Mouse (Mus musculus) lung, postnatal 0 days (tissue): ENCODE results near the gene Chrm3. TPM values are rescaled to one million over a fixed set of nuclear protein-coding genes. Genes with fewer than 3 reads are reported as not detected.
A peak's percentile ranks its signal among the peaks of the same experiment; 100 is the strongest.

Source experiments
- ATAC-seq: fragments of 200-750 bp; cut with Nextera tagmentation; 2 replicates; pipeline ENCODE4 v1.8.0; 2017; ENCODE audit warnings: moderate library complexity
- DNase-seq: peaks from one replicate; pipeline ENCODE4 v3.0.0-alpha.2; 2016; ENCODE audit warnings: low spot score
- H3K27ac ChIP-seq: fragments of 300-500 bp; sonication (generic); 2 replicates; pipeline ENCODE4 v1.5.1; 2014; ENCODE audit warnings: antibody characterized with exemption, mild to moderate bottlenecking, low read length, mixed read lengths
- H3K27me3 ChIP-seq: fragments of 300-500 bp; sonication (generic); replicated peaks from 2 replicates; pipeline ENCODE4 v1.6.1; 2014; ENCODE audit warnings: low read length, mixed read lengths; ENCODE audit not compliant: insufficient read depth
- H3K36me3 ChIP-seq: fragments of 300-500 bp; sonication (generic); 2 replicates; pipeline ENCODE4 v1.6.1; 2014; ENCODE audit warnings: low read length, mixed read lengths; ENCODE audit not compliant: insufficient read depth
- H3K4me1 ChIP-seq: fragments of 300-500 bp; sonication (generic); 2 replicates; pipeline ENCODE4 v1.6.1; 2014; ENCODE audit warnings: antibody characterized with exemption, low read depth, low read length, mixed read lengths; ENCODE audit not compliant: insufficient read depth
- H3K4me2 ChIP-seq: fragments of 300-500 bp; sonication (generic); replicated peaks from 2 replicates; pipeline ENCODE4 v1.6.1; 2014; ENCODE audit warnings: low read depth, mild to moderate bottlenecking, low read length, moderate library complexity, mixed read lengths
- H3K4me3 ChIP-seq: fragments of 300-500 bp; sonication (generic); 2 replicates; pipeline ENCODE4 v1.5.1; 2014; ENCODE audit warnings: low read depth, low read length
- H3K9ac ChIP-seq: fragments of 300-500 bp; sonication (generic); replicated peaks from 2 replicates; pipeline ENCODE4 v1.6.1; 2014; ENCODE audit warnings: low read depth, mild to moderate bottlenecking
- H3K9me3 ChIP-seq: fragments of 300-500 bp; sonication (generic); 2 replicates; pipeline ENCODE4 v1.6.1; 2016; ENCODE audit warnings: low read length, mixed read lengths
- CTCF ChIP-seq: IDR thresholded peaks from 2 replicates; pipeline ENCODE4 v1.5.1; 2016; ENCODE audit warnings: antibody characterized with exemption, mild to moderate bottlenecking
- EP300 ChIP-seq: IDR thresholded peaks from 2 replicates; pipeline ENCODE4 v1.6.1; 2016; ENCODE audit warnings: antibody characterized with exemption, mild to moderate bottlenecking, control low read depth
- WGBS: fragments of 180-500 bp; shearing (Covaris S2); extraction: QIAGEN DNeasy Blood & Tissue Kit; methylation state at CpG from one replicate; pipeline ENCODE4 v1.1.7; 2014; 5-methylcytosine and 5-hydroxymethylcytosine counted together
- polyA plus RNA-seq: library from polyadenylated mRNA; unstranded; fragments of >200 nt; fragmentation: Nextera tagmentation; extraction: Ambion mirVana; gene quantifications from 2 replicates; pipeline ENCODE4 v1.2.1, GENCODE M21; 2015

Chrm3 gene
- polyA plus RNA-seq, 1 experiment from 2014 or later: 0.20 TPM

GRCm38 (mm10) chr13:9898664-9899369, 461.8 kb downstream of the Chrm3 start:
- 80% methylated on average over 3 of the region's 3 CpGs for WGBS
- H3K36me3 ChIP-seq: no peaks in the 10 kb centered on the region
- no peak overlapping the region for H3K4me3 ChIP-seq
- no peak overlapping the region for H3K9ac ChIP-seq
- H3K27me3 ChIP-seq: no peaks in the 10 kb centered on the region
- H3K4me1 ChIP-seq: no peaks in the 10 kb centered on the region
- no peaks in the 10 kb centered on the region for H3K9me3 ChIP-seq
- no peak overlapping the region for H3K27ac ChIP-seq
- DNase-seq: no peak
- H3K4me2 ChIP-seq: no peak overlapping the region
- TF ChIP-seq CTCF (no peak), EP300 (no peak)
- no peak for ATAC-seq

- no peak overlapping the region for H3K9ac ChIP-seq
- H3K4me1 ChIP-seq: no peaks in the 10 kb centered on the region
- ATAC-seq (no peak), DNase-seq (no peak)
- H3K27ac ChIP-seq: no peak overlapping the region
- H3K4me3 ChIP-seq: no peak overlapping the region
- H3K27me3 ChIP-seq: no peaks in the 10 kb centered on the region
- no peaks in the 10 kb centered on the region for H3K36me3 ChIP-seq
- TF ChIP-seq EP300 (no peak), CTCF (no peak)
- no peak overlapping the region for H3K4me2 ChIP-seq
- H3K9me3 ChIP-seq: no peaks in the 10 kb centered on the region
- 38% methylated on average over 1 of the region's 1 CpGs for WGBS
Observed at GRCm38 (mm10) chr13:9897231-9897630, 463.4 kb downstream of the Chrm3 start.

- Histone ChIP-seq H3K27me3 (no peaks in the 10 kb centered on the region), H3K4me3 (no peak overlapping the region), H3K27ac (no peak overlapping the region), H3K4me1 (no peaks in the 10 kb centered on the region), H3K9me3 (no peaks in the 10 kb centered on the region), H3K4me2 (no peak overlapping the region), H3K36me3 (no peaks in the 10 kb centered on the region), H3K9ac (no peak overlapping the region)
- no peak for DNase-seq
- no peak for ATAC-seq
- WGBS: 70% methylated on average over 11 of the region's 11 CpGs
- TF ChIP-seq EP300 (no peak), CTCF (no peak)
Observed at GRCm38 (mm10) chr13:9895045-9895625, 465.5 kb downstream of the Chrm3 start.

DNA sequence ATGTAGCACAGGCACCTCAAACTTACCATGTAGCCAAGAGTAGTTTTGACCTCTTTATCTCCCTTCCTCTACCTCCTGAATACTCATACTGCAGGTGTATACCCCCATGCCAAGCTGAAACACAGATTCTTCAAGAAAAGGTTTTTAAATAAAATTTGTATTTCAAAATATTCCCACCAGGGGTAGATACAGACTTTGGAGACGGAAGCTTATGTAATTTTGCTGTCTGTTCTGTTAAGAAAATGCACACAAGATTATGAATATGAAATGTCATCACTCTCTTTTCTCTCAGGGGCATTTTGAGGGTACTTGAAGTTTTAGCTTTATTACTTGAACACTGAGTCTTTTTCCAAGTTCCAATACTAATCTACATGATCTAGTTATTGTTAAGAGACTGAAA, 469.6 kb downstream of the Chrm3 start:
- H3K4me3 ChIP-seq: no peak overlapping the region

DNA sequence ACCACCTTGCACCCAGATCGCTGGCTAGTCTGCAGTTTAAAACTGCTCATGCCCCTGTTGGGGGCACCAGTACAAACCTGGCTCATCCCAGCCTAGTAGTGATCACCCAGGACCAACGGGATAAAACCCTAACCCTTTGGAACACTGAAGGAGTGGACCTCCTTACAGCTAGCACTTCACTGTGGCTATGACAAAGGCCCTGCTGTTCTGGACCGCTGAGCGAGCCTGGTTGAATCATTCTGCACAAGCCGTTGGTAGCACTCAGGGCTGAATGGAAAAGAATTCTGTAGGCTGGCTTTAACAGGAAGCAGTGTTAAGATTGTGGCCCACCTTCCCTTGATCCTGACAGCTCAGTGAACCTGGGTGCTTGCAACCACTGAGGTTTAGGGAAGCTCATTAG, 470.2 kb downstream of the Chrm3 start:
- ATAC-seq (peak; percentile 35; the same call in 1 of the 2 replicates), DNase-seq (no peak)
- H3K36me3 ChIP-seq: no peaks in the 10 kb centered on the region
- no peaks in the 10 kb centered on the region for H3K9me3 ChIP-seq
- no peaks in the 10 kb centered on the region for H3K27me3 ChIP-seq
- H3K27ac ChIP-seq: no peak overlapping the region
- WGBS: 42% methylated on average over 5 of the region's 5 CpGs
- no peak overlapping the region for H3K9ac ChIP-seq
- H3K4me2 ChIP-seq: 0 out of 2 replicates have a peak overlapping the region, but pooled peaks have one; percentile 3
- peaks cover 5% of the 10 kb centered on the region for H3K4me1 ChIP-seq
- no peak overlapping the region for H3K4me3 ChIP-seq
- no peak for TF ChIP-seq CTCF
- TF ChIP-seq EP300: no peak

More for the DNA sequence above, 469.6 kb downstream of the Chrm3 start:
- Histone ChIP-seq H3K36me3 (no peaks in the 10 kb centered on the region), H3K9ac (no peak overlapping the region), H3K4me2 (no peak overlapping the region), H3K4me1 (peaks cover 5% of the 10 kb centered on the region), H3K9me3 (no peaks in the 10 kb centered on the region), H3K27me3 (no peaks in the 10 kb centered on the region), H3K27ac (no peak overlapping the region)
- no peak for TF ChIP-seq EP300
- TF ChIP-seq CTCF: no peak
- 53% methylated on average over 1 of the region's 1 CpGs for WGBS
- DNase-seq (no peak), ATAC-seq (no peak)

- no peak for TF ChIP-seq CTCF
- TF ChIP-seq EP300: no peak
- 33% methylated on average over 1 of the region's 1 CpGs for WGBS
- peak; percentile 58 for ATAC-seq
Observed at GRCm38 (mm10) chr13:9889954-9890353, 470.7 kb downstream of the Chrm3 start.

More at GRCm38 (mm10) chr13:9889954-9890353, 470.7 kb downstream of the Chrm3 start:
- Histone ChIP-seq H3K27me3 (no peaks in the 10 kb centered on the region), H3K4me2 (no peak overlapping the region), H3K9ac (no peak overlapping the region), H3K27ac (no peak overlapping the region), H3K36me3 (no peaks in the 10 kb centered on the region), H3K4me3 (no peak overlapping the region), H3K9me3 (no peaks in the 10 kb centered on the region), H3K4me1 (peaks cover 5% of the 10 kb centered on the region)
- DNase-seq: peak; percentile 39
